Mouse (Mus musculus) cerebellum, adult 9-11 months (tissue): ENCODE results near the gene Dcaf11.
A peak's percentile ranks its signal among the peaks of the same experiment; 100 is the strongest.

Source experiments
- DNase-seq: peaks from one replicate; pipeline ENCODE4 v3.0.0; 2022

Gene Dcaf11

GRCm38 (mm10) chr14:55557587-55557986, 2.2 kb upstream of the Dcaf11 start:
- no peak for DNase-seq

DNA sequence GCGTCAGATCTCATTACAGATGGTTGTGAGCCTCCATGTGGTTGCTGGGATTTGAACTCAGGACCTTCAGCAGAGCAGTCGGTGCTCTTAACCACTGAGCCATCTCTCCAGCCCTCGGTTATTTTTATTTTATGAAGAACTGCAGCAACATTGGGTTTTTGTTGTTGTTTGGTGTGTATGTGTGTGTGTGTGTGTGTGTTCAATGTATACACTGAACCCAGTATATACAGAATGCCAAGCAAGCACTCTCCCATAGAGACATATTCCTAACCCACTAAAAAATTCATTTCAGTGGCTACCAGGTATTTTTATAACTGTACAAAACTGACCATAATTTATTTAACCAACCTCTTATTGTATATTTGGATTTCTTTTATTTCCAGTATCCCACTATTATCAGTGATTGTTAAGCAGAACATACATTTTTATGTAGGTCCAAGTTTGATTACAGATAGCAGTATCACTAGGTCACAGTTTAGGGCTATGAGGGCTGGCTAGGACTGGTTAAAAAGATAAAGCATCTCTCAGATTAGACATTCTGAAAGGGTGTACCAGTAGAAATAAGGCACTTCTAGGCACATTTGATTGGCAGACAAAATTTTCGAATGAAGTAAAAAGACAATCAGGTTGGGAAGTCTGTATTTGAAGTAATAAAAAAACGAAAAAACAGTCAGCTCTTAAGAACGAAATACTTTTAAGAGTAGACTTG, 912 bp upstream of the Dcaf11 start:
- no peak for DNase-seq

DNA sequence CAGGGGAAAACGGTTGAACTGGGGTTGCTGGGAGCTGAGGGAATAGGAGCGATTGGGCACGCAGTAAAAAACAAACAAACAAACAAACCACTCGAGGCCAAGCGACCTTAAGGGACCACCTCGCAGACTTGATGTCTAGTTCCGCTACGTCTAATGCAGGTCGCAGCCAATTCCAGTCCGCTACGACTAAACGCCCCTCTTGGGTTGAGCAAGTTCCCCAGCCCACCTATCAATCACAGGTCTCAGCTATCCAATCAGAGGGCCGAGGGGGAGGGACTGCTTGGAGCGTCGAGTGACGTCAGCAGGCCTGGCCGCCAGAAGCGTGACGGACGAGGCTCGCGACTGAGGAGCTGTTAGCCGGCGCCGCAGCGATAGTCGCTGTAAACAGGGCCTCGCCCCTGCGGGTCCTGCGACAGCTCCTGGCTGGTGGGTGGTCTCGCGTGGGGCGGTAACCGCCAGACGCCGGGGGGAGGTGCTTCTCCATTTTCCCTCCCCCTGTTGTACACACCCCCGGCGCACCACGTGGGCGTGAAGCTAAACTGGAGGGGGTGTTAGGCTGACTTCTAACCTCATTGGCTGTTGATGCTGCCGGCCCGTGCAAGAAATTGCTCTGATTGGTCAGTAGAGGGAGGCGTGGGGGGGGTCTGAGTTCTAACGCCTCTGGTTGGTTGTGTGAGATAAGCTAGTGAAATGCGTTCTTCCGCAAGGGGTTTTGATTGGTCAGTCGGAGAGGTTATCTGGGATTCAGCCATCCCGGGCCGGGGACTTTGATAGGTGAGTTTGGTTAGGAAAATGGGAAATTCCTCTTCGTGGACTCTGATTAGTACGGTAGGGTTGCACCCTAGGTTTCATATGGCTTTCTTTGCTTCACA, 632 bp downstream of the Dcaf11 start, which contains the start of gene A730061H03Rik:
Gene A730061H03Rik (minus strand): TSS at position 205 of the 872 bp plus-strand sequence.
- peak; percentile 100 for DNase-seq

DNA sequence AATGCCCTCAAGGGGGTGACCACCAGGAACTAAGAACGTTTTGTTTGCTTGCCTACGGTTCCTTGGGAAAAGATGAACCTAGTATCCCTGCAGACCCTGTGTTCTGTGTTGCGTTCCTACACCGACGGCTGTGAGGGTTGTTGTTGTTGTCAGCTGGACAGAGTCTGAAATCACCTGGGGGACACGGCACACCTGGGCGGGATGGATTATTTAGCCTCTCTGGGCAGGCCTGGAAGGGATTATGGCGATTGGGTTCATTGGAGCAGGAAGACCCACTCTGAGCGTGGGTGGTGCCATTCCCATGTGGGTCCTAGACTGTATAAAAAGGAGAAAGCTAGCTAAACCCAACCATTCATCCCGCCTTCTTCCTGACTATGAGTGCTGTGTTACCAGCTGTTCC, 2.1 kb downstream of the Dcaf11 start:
- peak; percentile 51 for DNase-seq

GRCm38 (mm10) chr14:55563249-55563648, 3.4 kb downstream of the Dcaf11 start:
- peak; percentile 36 for DNase-seq

- no peak for DNase-seq
Observed at GRCm38 (mm10) chr14:55565748-55566147, 5.9 kb downstream of the Dcaf11 start.

- no peak for DNase-seq
Observed at GRCm38 (mm10) chr14:55567496-55567895, 7.7 kb downstream of the Dcaf11 start.

DNA sequence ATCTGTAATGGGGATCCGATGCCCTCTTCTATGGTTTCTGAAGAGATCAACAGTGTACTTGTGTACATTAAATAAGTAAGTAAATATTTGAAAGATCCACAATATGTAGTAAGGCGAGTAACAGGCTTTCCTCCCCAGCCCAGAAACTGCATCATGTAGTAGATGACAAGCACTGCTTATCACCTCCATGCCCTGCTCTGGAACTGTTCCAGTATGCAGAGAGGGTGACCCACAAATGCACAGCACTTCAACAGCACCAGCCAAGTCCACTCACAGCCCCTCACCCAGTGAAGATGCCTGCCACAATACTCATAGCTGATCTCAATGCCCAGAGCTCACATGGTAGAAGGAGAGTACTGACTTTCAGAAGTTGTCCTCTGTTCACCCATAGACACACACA, 10.8 kb downstream of the Dcaf11 start:
- DNase-seq, result no peak

- DNase-seq, result no peak
Observed at GRCm38 (mm10) chr14:55571760-55572159, 12.0 kb downstream of the Dcaf11 start.

DNA sequence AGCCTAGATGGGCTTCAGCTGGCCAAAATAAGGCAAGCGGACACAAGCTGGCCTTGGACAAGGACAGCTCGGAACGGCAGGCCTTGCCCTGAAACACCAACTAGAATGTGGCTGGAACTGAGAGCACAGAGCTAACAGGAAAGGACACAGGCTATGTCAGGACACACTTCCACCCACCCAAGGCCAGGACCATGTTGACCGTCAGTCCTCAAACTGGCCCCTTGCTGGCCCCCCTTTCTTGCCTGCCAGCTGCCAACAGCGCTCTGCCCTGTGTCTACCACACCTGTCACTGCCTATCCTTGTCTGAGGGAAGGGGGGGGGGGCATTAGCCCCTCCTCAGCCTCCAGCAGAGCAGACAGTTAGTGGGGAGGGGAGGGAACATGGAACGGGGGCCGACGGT, 15.5 kb downstream of the Dcaf11 start, which contains the start of gene Fitm1:
Gene Fitm1 (plus strand): TSS at position 316 of the 400 bp plus-strand sequence.
- no peak for DNase-seq

- DNase-seq, result no peak
Observed at GRCm38 (mm10) chr14:55575711-55576110, 15.9 kb downstream of the Dcaf11 start.

- DNase-seq, result peak; percentile 38
Observed at GRCm38 (mm10) chr14:55576376-55576775, 16.6 kb downstream of the Dcaf11 start.

DNA sequence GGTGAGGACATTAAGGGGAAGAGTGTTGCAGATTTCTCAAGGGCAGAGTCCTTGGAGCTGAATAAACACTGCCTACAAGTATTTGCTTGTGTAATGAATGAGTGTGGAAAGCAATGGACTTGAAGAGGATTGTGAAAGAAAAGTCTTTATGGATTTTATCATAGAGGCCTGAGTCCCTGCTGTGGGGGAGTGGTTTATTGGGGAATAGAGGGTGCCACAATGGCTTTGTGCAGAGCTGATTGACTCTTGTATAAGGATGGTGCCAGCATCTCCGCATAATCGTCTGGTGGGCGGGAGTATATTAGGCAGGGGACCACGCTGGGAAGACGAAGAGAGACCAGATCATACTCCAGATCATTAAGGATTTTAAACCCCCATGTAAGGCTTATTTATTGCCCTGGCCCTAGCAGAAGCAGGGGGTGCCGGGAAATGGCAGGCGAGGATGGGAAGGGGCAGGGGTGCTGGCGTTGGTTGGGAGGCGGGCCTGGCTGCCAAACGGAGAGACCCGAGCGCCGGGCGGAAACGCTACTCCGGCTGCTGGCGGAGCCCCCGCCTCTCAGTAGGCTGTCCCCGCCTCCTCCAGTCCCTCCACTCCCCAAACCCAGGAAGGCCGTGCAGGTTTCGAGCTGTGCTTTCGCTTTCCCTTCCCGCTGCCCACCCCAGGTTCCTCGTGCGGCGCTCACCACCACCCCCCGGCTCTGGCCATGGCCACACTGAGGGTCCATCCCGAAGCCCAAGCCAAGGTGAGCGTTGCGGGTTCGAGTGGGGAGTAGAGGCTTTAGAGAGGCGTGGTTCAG, 18.3 kb downstream of the Dcaf11 start, which contains the start of gene Psme1:
Gene Psme1 (plus strand): TSS at position 253 of the 797 bp plus-strand sequence.
- peak; percentile 70 for DNase-seq

GRCm38 (mm10) chr14:55578668-55579269, 19.0 kb downstream of the Dcaf11 start:
- peak; percentile 67 for DNase-seq

- DNase-seq, result peak; percentile 27
Observed at GRCm38 (mm10) chr14:55579511-55580496, 20.0 kb downstream of the Dcaf11 start.

DNA sequence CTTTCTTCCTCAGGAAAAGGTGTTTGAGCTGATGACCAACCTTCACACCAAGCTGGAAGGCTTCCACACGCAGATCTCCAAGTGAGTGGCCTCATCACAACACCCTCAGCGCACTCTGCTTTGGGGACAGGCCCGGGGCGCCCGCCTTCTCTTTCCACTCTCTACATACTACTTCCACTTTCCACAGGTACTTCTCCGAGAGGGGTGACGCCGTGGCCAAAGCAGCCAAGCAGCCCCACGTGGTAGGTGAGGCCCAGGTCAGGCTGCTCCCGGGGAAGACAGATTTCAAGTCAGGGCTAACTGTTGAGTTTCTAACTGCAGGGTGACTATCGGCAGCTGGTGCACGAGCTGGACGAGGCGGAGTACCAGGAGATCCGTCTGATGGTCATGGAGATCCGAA, 20.9 kb downstream of the Dcaf11 start:
- DNase-seq, result peak; percentile 29

DNA sequence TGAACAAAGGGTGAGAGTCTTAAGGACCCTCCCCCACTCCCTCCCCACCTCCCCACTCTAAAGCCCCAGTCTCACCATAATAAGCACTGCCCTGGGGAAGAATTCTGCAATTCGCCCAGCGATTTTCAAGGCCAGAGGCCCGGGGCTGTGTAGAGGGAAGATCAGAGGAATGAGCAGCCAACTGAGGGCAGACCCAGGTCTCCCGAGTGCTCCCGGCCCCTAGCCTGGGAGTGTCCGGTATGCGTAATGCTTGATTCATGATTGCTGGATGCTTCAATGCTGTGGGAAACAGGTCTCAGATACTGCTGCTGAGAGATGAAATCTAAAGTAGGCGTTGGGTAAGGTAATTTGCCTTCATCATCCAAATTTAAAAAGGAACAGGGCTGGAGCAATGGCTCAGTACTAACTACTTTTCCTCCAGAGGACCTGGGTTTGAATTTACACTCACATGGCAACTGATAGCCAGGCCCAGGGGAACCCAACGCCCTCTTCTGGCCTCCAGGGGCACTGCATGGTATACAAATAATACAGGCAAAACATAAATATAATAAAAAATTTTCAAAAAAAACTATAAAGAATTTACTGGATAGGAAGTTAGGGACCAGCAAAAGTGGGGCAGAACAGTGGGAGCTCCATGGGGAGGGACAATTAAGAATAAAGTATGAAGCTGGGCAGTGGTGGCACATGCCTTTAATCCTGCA, 22.3 kb downstream of the Dcaf11 start:
- DNase-seq, result no peak

- no peak for DNase-seq
Observed at GRCm38 (mm10) chr14:55584303-55584701, 24.5 kb downstream of the Dcaf11 start.

- peak; percentile 89 for DNase-seq
Observed at GRCm38 (mm10) chr14:55584702-55585565, 25.1 kb downstream of the Dcaf11 start, which contains the start of gene Emc9. Emc9 (minus strand) TSS chr14:55585302.
